Mouse (Mus musculus) adrenal gland, postnatal 36 days (tissue): ENCODE results near the gene Brinp2. TPM values are rescaled to one million over a fixed set of nuclear protein-coding genes. Genes with fewer than 3 reads are reported as not detected.

Experiments
- DNase-seq, 2 experiments: peaks; one replicate each; pipeline ENCODE4 v3.0.0; 2021; ENCODE audit warnings: mixed read lengths in 1 of 2
- total RNA-seq, 2 experiments: library from RNA; stranded (reverse); gene quantifications; 2 replicates each; pipeline ENCODE4 v1.2.3; 2021

Gene Brinp2
- total RNA-seq, 2 experiments from 2014 or later: 0.50 to 0.63 TPM

DNA sequence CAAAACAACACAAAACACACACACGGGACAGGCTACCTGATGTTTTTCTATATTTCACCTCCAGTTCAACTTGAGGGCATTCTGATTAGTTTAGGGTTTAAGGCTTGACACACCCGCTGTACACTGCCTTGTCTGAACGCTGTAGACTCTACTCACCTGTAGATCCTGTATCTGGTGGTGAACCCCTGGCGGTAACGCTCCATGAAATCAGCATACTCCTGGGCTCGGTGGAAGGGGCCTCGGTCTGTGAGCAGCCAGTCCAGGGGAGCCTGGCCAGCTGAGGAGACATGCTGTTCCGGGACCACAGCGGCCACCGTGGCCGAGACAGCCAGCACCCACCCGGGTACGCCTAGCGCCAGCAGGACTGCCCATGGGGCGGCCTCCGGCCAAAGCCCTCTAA lies 60.9 kb downstream of the Brinp2 start:
- no peak for DNase-seq

DNA sequence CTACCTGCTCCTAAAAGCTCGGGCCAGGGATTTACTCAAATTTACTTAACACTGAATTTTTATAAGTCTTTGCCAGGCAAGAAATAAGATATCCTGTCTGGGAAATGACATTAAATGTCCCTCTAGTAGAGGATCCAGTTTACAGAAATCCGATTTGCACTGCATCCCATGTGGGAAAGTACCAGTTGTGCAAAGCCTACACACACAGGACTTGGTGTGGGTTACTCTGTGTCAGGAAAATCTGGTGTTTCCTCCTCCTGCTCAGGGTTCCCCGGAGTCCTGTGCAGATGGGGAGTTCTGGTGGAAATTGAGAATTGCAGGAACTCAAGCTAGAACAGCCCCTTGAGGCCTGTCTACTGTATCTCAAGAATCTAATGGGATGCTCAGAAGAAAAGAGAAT lies 70.9 kb downstream of the Brinp2 start:
- DNase-seq: no peak

DNA sequence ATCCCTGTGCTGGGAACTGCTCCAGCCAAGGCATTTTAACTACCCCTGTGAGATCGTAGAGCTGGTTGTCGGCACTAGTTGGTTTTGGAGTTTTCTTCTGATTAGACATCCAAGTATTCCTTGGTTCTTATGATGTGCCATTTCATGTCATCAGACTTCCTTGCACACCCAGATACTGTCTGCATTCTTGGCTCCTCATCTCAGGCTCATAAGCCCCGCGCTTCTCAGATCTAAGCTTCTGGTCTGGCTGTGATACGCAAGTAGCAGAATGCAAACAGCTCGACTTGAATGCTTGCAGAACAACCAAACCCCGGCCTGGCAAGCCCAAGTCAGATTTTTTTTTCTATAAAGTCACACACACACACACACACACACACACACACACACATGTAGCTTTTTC lies 72.3 kb downstream of the Brinp2 start:
- no peak for DNase-seq

DNA sequence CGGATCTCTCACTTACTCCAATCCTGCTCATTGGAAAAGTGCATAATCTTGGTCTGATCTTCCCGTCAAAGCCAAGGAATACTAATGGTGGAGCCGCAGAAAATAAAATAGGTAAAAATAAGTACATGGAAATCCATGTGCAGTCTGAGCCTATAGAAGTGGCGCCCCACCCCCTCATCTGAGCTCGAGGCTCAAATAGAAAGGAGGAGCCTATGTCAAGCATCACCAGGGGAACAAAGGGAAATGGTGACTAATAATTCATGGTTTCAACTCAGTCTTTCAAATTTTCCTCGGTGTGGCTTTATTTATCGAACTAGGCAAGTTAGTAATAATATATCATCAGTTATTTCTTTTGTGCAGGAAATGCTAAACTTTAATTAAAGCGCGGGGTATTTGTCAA lies 84.1 kb downstream of the Brinp2 start:
- no peak for DNase-seq

DNA sequence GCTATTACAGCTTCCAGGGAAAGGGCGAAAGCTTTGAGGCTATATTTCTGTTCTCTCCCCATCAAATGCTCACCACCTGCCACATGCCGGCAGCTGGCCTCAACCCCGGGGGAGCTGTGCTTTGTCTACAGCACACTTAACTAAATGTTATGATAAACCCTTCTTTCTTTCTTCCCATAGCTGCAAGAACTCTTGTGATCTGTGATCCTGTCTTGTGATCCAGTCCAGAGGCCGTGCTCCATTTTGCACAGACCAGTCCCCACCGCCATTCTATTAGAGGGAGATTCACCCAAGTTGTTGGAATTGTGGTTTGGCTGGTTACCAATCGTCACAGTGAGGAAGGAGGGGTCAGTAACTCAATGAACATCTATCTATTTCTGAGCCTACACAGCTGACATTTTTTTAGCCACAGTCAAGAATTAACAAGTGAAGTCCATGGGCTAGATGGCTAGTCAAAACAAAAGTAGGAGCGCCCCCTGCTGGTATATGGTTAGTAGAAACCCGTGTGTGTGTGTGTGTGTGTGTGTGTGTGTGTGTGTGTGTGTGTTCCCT lies 89.0 kb downstream of the Brinp2 start:
- DNase-seq: peak; percentile 54 to 72

DNA sequence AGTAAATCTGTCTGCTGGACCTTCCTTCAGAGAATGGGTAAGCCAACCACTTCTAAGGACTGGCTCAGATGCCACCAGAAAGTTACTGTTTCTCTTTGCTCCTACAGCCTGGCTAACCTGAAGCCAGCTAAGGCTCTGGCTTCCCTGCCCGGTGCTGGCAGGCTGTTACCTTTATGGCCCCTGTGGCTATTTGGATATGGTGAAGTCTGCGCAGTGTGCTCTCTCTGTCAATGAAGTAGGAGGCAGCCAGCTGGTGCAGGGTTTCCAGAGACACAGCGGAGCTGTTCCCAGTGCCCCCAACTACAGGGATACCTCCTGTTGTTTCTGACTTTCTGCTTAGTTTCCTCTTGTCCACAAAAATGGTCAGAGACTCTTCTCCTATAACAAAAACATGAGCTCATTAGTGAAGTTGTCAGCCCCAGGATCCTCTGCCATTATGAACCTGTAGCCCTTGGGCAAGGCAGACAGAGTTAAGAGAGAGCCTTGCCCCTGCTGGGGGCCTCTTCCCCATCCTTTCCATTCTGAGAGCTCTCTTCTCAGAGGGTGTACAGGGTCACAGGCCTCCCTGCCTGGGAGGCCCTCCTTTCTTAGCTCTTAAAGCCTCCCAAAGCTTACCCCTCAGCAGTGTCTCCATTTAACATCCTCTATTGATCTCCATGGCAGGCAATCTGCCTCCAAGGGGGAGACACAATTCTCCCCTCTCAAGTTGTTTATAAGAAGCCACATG lies 89.7 kb downstream of the Brinp2 start:
- no peak for DNase-seq

DNA sequence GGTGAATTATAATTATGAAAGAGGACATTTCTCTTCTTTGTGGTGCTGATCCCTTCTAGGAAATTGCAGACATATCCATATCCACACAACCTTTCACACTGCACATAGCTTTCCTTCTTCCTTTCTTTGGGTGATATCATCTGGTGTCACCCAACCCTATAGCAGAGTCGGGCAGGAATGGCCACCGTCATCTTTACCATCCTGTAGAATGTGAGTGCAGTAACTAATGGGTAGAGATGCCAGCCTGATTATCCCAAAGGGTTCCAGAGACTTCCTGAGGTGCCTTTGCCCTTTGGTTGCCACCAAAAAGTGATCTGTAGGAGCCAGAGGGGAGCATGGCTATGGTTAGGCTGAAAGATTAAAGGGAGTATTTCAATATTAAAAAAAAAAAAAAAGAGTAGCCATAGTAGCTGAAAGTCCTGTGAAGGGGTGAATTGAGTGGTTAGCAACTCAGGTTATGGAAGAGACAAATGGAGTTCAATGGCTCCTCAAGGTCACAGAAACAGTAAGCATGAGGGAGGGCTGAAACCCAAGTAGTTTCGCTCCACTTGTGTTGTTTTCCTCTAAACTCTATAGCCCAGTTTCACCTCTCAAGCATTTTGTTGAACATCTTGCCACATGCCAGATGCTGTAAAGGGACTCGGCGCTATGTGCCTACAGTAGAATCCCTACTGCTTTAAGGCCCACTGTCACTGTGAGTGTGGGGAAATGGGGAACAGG lies 96.5 kb downstream of the Brinp2 start:
- DNase-seq: no peak

DNA sequence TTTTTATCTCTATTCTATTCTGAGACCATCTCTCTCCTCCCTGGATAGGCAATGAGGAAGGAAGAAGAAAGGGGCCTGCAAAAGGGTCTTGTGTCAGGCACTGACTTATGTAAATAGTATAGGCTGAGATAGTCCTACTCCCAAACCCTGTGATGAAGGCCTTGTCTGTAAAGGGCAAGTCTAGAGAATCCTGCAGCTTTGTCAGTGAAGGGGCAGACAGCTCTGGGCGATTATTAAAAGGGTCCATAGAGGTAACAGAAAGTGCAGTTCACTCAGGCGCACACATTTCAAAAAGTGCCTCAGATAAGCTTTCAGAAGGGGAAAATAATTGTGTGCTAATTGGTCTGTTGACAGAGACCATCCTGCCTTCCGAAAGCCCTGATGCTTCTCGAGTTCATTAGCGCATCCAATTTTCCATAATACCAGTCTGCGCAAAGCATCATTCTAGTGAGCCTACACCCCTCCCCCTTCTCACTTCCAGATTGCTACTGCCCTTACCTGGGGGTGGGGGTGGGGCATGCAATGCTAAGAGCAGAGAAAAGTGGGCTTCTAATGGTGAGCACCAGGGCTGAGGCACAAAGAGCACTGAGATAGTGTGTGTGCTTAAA lies 97.3 kb downstream of the Brinp2 start:
- DNase-seq: no peak

DNA sequence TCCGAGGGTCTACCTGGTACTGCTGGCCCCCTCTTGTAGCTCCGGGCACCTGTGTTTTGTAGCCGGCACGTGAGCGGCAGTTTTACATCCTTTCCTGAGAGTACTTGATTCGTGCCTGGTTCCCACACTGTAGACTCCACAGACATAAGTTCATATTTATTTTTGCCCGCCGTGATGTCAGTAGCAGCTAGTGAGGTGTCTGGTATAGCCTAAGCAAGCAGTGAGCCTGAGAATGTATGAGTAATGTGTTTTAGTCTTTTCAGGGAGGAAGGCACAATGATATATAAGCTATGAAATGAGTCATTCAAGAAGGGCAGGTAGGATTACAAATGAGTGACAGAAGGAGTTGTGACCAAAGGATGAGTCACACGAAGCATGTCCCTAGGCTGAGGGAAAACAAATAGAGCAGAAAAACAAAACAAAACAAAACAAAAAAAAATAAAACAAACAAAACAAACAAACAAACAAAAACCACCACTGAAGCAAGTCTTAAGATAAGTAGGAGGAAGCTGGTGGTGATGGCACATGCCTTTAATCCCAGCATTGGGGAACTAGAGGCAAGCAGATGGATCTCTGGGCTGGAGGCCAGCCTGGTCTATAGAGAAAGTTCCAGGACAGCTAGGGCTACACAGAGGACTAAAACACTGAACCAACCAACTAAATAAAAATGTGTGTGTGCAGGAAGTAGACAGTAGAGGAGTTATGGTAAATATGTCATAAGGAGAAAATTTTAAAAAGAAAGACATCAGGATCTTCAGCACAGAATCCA lies 100.0 kb downstream of the Brinp2 start:
- no peak for DNase-seq

DNA sequence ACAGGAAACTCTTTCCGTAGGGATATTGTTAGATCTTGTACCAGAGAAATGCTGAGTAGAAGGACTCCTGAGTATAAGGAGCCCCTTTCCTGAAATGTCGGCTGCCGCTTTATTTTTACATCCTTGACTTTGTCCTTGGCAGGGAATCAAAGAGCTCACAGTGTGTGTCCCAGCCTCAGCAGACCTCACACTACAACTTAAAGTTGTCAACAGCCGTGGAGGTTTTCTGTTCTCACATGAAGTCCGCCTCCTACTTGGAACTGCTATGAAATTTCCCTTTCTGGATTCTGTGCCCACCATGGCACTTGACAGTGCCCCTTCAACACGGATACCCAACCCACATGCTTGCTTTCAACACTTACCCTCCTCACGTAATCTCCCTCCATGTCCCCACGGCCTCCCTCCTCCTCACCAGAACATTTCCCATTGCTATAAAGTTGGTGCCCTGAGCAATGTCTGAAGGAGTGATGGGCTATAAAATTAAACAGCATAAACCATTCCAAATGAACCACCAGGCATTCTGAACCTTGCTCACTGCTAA lies 103.4 kb downstream of the Brinp2 start:
- DNase-seq: peak in 1 of 2 experiments; percentile 10

DNA sequence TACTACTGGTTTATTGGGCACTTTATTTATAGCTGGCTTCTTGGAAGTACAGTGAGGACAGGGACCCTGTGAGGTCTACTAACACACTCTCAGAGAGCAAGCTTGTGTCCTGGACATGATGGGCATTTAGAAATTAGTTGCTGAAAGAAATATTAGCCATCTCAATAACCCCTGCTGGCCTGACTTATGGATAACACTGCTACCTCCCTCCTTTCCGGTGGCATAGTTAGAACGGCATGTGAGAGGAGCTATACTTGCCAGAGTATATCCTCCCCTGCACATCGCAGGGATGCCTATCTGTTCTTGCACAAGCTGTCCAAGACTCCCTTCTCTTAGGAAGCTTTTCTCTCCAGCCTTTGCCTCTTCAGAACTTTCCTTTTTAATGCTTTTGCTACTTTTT lies 107.9 kb downstream of the Brinp2 start:
- no peak for DNase-seq

DNA sequence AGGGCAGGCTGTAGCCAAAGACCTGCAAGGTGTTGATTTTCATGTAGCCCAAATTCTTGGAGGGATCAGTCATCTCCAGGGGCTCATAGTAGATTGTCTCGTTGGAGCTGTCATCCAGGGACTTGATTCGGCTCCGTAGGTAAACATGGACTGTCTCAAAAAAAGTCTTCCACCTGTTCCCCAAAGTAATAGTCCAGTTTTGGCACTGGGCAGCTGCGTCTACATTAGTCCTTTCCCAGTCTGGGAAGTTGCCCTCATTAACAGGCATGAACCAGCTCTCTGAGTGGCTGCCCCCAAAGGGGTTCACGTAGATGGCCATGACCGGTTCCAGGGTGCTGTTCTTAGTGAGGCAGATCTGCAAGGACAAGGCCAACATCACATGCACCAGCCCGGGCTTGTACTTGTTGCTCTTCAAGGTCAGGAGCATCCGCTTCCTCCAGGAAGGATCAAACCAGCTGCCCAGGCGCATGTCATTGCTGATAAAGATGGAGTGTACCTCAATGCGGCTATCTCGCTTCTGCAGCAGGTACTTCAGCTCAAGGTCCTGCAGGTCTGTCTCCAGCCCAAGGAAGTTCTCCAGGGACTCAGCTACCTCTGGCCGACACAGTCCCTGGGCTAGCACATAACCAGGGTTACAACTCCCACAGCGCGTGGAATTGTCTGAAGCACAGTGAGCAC lies 109.5 kb downstream of the Brinp2 start:
- DNase-seq: no peak

DNA sequence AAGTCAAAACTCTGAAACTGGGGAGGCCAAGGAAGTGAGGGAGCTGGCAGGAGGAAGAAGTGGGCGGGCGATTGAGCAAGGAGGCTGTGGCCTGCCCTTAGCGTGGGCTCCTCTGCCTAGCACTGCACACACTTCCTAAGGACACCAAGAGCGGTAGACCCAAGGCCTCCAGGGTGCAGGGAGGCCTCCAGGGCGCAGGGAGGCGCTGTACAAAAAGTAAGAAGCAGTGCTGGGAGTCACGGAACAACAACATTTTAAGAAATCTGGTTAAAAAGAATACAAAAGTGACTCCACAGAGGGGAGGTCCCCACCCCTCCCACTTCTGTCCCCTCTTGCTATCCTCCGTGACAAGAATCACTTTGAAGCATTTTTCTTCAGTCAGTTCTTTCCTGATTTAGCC lies 110.6 kb downstream of the Brinp2 start:
- no peak for DNase-seq

DNA sequence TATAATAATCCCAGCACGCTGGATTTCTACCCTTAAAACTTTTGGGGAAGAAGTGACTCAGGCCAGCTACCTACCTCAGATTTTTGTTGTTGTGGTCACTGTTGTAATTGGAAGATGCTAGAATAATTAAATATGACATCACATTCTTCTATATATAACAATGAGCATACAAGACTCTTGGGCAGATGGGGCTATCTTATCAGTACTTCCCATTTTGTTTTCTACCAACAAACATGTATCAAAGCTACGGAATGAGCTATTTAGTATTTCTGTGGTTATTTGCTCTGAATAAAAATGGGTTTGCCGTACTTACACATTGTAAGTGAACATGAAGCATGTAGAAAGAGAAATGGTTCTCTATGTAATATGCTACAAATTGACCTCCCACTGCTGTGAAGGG lies 112.1 kb downstream of the Brinp2 start:
- no peak for DNase-seq

DNA sequence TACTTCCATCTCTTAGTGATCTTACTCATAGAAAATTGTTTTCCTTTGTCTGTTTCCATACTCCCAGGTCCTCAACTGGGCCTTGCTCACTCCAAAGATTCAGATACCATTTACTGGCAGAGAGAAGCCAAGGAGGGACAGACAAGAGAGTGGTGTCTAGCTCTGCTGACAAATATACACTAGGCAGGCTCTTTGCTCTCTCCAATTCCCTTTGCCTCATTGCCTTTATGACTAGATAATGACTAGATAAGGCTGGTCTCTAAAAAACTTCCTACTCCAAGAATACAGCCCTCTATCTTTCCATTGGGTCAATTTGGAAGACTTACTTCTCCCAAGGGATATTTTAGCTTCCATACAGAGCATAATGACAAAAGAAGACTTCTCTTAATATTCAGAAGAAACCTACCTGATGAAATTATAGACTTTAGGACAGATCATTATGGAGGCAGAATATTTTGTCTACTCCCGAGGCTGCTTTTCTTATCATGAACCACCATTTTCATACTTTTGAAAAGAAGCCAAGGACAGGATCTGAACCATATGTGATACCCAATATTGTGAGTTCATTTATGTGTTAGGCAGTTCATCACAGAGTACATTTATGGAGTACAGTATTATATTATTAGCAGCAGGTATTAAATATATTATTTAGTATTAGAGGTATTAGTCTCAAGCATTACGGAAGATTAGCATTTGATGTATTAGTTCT lies 114.1 kb downstream of the Brinp2 start:
- no peak for DNase-seq

DNA sequence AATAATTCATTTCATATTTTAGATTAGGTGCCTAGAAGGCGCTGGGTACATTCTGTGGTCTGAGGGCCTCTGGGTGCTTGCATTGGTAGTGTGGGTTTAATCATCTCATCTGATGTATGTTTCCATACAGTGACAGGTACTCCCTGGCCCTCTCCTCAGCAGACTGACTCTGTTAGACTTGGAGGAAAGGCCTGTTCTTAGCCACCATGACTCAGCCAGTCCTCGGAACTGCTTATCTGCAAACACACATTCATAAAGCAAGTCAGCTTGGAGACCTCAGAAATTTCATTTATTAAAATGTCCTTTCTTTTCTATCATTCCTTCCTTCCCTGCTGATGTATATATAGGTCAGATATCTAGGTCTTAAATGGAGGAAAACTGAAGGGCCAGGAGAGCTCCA lies 116.3 kb downstream of the Brinp2 start:
- no peak for DNase-seq

DNA sequence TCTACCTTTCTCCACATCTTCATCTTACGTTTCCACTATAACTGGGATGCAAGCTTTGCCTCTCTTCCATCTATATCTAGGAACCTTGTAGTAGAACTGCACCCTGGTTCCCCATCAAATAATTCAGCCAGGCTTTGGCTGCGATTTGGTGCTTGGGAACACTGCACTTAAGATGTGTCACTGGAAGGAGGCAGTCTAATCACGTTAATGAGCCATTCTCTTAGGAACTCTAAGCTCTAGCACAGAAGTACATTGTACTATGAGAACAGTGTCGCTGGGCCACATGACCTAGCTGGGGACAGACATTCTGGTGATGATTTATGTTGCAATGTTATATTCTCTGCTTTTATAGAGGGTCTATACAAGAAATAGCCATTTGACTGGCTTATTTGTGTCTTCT lies 117.4 kb downstream of the Brinp2 start:
- no peak for DNase-seq

DNA sequence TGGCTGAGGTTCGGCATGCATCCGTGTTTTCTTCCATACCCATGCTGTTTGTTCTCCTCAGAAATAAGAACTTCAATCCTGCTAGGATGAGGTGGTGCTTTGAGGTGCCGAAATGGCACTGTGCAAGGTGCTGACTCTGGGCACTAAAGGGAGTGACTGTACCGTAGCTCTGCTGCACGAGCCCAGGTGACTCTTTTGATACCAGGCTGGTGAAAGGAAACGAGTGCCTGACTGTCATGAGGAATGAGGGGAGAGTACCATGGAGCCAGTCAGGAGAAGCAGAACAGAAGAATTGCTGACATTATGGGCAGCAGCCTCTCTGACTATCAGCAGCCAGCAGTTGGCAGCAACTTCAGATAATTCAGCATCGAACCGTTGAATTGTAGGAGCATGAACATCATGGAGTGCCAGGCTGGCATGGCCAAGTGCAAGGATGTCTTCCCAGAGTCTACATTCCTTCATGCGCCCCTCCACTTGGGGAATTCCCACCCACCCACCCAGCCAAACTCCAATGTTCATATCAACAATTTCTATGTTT lies 127.4 kb downstream of the Brinp2 start:
- no peak for DNase-seq

DNA sequence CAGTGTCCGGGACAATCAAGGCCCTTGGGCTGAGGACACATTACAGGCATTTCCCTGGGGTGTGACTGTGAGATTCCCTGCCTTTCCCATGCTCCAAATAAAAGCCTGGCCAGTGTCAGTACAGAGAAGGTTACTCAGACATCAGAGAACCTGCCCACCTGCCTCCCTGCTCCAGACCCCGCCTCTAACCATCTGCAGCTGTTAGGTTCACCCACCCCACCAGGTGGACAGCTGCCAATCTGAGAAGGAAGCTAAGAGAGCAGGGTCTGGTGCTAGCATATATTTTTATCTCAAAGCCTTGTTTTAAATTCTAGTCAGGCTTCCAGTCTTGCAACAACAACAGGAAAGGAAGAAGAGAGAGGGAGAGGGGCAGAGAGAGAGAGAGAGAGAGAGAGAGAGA lies 128.9 kb downstream of the Brinp2 start:
- no peak for DNase-seq

DNA sequence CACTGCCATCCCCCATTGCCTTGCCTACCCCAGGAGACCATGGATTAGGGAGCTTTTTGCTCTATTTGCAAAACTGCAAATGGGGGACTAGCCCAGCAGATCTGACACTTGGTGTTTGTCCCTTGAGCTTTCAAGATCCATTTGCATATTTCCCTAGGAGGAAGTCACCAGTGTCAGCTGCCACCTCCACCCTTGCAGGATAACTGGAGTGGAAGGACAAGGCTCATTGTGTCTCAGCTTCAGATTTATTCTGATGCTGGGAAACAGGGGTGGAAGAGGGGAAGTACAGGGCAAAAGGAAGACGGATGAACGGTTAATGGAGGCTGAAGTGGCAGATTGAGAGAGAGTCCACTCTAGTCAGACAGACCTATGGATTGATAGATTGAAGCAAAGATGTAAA lies 129.4 kb downstream of the Brinp2 start:
- DNase-seq: no peak

DNA sequence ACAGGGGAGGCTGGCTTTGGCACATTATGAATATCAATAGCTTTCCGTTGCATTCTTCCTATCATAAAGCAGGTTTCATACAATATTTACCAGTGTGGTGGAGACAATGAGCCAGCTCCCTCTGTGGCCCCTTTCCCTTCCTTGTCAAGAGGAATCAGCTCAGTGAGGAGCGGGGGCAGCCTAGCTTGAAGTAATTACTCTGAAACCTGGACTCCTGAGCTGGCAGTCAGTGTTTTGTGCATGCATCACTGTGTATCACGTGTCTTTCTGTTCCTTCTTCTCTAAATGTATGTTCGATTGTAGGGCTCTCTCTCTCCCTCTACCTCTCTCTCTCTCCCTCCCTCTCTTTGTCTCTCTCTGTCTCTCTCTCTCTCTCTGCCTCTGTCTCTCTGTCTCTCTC lies 135.1 kb downstream of the Brinp2 start:
- no peak for DNase-seq
